Mouse (Mus musculus) kidney, adult 2 months (tissue): Measurements from ENCODE around the gene Erp27.

ENCODE experiments used
- CTCF ChIP-seq: fragments of 200-500 bp; conservative IDR thresholded peaks from 2 replicates; pipeline ENCODE4 v1.5.1; 2011; ENCODE audit warnings: low read depth, mild to moderate bottlenecking, control low read depth, low read length, moderate library complexity, mixed read lengths; ENCODE audit not compliant: insufficient read depth, insufficient read length
- POLR2A ChIP-seq: fragments of 200-500 bp; IDR thresholded peaks from one replicate; pipeline ENCODE4 v1.6.1; 2011; ENCODE audit warnings: low read depth, low read length, control low read depth

DNA sequence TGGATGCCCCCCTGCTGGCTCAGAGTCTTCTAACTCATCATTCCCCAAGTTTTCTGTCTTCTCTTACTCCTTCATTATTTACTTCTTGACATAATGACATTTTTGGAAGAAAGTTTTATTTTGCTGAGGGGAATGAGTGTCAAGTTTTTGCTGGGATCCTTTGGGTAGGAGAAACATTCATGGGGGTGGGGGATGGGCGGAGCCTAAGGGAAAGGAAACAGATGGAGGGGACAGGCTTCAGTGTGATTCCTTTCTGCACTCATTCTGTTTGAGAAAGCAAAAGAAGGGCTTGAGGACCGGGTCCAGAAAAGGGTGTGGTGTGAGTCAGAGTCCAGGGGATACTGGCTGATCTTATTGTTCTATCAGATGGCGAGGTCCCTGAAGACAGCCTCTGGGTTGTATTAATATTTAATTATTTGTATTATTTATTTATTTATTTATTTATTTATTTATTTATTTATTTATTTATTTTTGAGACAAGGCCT, 38.5 kb downstream of the Erp27 start:
- no peak for TF ChIP-seq POLR2A
- TF ChIP-seq CTCF: no peak
